Mouse (Mus musculus) heart, adult 18-20 months (tissue): ENCODE results near the gene Igsf21. TPM values are rescaled to one million over a fixed set of nuclear protein-coding genes. Genes with fewer than 3 reads are reported as not detected.
A peak's percentile ranks its signal among the peaks of the same experiment; 100 is the strongest.

Experiments
- DNase-seq, 2 experiments: peaks; one replicate each; pipeline ENCODE4 v3.0.0; 2021 to 2022; ENCODE audit warnings: mixed read lengths in 1 of 2
- total RNA-seq, 2 experiments: library from RNA; stranded (reverse); gene quantifications; 2 replicates each; pipeline ENCODE4 v1.2.3; 2021

Igsf21 gene
- total RNA-seq, 2 experiments from 2014 or later = 0.17 to 0.33 TPM

- no peak for DNase-seq
Observed at GRCm38 (mm10) chr4:140047807-140048362, 198.7 kb downstream of the Igsf21 start.

- DNase-seq = peak; percentile 33 to 62
Observed at GRCm38 (mm10) chr4:140043953-140044352, 202.6 kb downstream of the Igsf21 start.

DNA sequence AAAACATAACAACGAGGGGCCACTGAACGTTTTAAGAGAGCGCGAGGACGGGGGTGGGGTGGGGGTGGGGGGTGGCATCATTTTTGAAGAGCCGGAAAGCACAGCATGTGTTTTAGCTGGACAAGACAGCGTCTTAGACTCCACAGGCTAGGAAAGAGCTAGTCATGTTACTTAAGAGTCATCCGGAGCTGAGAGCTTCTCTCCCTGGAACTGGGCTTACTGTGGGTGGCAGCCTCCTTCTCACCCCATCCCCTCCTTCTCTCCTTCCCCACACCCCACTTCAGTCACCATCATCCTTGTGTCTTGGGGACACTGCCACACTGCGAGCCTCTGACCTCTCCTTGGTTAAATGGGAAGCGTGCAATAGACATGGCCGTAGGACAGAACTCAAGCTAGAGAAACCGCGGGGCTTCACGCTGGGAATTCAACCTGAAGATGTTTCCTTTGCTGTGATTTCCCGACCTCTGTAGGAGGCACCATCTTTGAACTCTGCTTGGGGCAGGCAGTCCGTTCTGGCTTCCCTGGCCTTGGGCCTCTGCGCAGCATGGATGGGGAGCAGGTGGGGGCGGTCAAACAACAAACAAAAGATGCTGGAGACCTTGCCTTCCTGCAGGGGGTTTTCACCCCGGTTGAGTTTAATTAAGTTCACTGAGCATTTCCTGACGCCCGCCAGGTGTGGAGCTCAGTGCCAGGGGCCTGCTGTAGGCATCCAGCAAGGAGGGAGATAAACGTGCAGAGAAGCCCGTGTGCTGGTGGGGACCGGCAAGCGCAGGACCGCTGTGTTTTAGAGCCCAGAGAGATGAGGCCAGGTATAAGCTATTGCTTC is 207.8 kb downstream of the Igsf21 start:
- no peak for DNase-seq

GRCm38 (mm10) chr4:140037784-140038387 is 208.7 kb downstream of the Igsf21 start:
- DNase-seq = peak; percentile 59 to 64

- no peak for DNase-seq
Observed at GRCm38 (mm10) chr4:140035232-140035631, 211.4 kb downstream of the Igsf21 start.

DNA sequence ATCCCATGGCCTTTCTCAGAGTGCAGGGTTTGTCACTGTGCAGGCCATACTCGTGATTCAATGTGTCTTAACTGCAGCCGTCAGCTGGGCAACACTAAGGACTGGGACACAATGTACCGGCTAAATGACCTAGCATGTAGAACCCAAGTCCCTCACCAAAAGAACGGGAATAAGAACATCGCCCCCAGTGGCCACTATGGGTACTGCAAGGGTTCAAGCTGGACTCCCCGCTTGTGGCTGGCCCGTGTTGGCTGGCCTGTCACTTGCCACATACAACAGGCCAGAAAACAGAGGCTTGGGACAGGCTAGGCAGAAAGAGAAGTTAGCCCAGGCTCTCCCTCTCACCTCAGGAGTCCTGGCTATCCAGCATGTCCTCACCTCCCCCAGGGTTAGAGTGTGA is 213.2 kb downstream of the Igsf21 start:
- peak in 1 of 2 experiments; percentile 58 for DNase-seq

GRCm38 (mm10) chr4:140030415-140030814 is 216.2 kb downstream of the Igsf21 start:
- peak in 1 of 2 experiments; percentile 31 for DNase-seq

GRCm38 (mm10) chr4:140030040-140030386 is 216.6 kb downstream of the Igsf21 start:
- no peak for DNase-seq

- no peak for DNase-seq
Observed at GRCm38 (mm10) chr4:140029324-140030039, 217.1 kb downstream of the Igsf21 start.

- DNase-seq = no peak
Observed at GRCm38 (mm10) chr4:140023833-140024232, 222.8 kb downstream of the Igsf21 start.

- no peak for DNase-seq
Observed at GRCm38 (mm10) chr4:140015916-140016315, 230.7 kb downstream of the Igsf21 start.

GRCm38 (mm10) chr4:140010728-140011470 is 235.7 kb downstream of the Igsf21 start:
- DNase-seq = no peak

GRCm38 (mm10) chr4:140004932-140005331 is 241.7 kb downstream of the Igsf21 start:
- no peak for DNase-seq

- peak in 1 of 2 experiments; percentile 21 for DNase-seq
Observed at GRCm38 (mm10) chr4:140004170-140004569, 242.4 kb downstream of the Igsf21 start.

- DNase-seq = no peak
Observed at GRCm38 (mm10) chr4:140002069-140002468, 244.5 kb downstream of the Igsf21 start.

DNA sequence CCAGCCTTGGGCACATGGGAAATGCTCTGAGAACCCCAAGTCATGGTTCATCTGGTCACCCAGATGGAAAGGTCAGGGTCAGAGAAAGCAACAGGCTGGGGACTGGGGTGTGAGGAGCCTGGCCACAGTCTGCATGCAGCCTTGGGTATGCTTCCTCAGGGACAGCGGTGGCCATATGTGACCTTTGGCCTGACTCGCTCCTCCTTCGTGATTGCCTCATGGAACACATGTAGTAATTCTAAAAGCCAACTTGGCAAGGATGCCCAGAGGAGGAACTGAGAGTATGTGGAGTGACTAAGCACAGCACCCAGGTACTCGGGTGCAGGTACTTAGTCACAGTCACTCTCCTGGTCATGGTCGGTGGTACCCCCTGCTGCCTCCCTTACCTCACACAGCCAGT is 245.7 kb downstream of the Igsf21 start:
- DNase-seq = peak in 1 of 2 experiments; percentile 6

DNA sequence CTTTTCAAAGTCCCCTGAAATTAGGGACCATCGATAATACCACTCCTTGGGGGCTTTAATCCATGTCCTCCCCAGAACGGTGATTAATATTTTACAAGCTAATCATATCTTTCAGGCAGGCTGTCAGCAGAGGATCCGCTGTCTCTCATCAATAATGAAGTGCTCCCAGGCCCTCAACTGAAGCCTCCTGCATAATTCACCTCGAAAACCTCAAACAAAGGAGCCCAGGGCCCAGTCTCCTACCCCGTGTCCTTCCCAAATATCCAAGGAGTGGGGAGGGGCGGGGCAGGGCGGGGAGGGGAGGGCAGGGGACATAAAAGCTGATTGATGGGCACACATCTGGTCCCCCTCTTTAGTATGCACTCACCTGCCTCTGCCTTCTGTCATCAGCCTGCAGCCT is 247.6 kb downstream of the Igsf21 start:
- no peak for DNase-seq

DNA sequence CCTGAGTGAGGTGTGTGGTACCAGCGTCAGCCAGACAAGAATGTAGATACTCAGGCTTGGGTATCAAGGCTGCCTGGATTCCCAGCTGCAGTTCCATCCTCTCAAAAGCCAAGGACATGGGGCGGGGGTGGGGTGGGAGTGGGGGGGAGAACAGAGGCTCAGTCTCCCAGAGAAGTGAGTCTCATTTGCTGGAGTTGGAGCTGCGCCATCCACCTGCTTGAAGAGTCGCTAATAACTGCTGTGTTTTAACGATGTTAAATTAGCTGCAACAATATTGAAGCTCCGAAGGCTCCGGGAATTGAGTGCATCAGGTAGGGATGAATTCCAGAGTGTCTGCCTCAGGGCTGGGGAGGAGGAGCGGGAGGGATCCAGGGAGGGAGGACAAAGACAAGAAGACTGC is 250.9 kb downstream of the Igsf21 start:
- DNase-seq = no peak

- DNase-seq = no peak
Observed at GRCm38 (mm10) chr4:139993111-139993755, 253.4 kb downstream of the Igsf21 start.

GRCm38 (mm10) chr4:139986913-139987312 is 259.7 kb downstream of the Igsf21 start:
- DNase-seq = no peak

- DNase-seq = no peak
Observed at GRCm38 (mm10) chr4:139978716-139979115, 267.9 kb downstream of the Igsf21 start.
